Mouse (Mus musculus) macrophage (primary cell): ENCODE measurements around the gene Snx3. TPM values are rescaled to one million over a fixed set of nuclear protein-coding genes. Genes with fewer than 3 reads are reported as not detected.

ENCODE experiments used
- H3K27ac ChIP-seq: fragments of 350-480 bp; formaldehyde crosslinking; 2 replicates; pipeline ENCODE4 v1.9.0; 2021
- H3K36me3 ChIP-seq: fragments of 350-480 bp; formaldehyde crosslinking; 2 replicates; pipeline ENCODE4 v1.9.0; 2021; ENCODE audit errors: inconsistent target
- H3K4me3 ChIP-seq: fragments of 350-480 bp; formaldehyde crosslinking; 2 replicates; pipeline ENCODE4 v1.9.0; 2021; ENCODE audit errors: inconsistent target
- H3K79me2 ChIP-seq: fragments of 350-480 bp; formaldehyde crosslinking; 2 replicates; pipeline ENCODE4 v1.9.0; 2021; ENCODE audit errors: inconsistent target
- WGBS: methylation state at CpG from one replicate; pipeline ENCODE4 v1.1.7; 2026; ENCODE audit warnings: inconsistent platforms; ENCODE audit not compliant: missing documents; 5-methylcytosine and 5-hydroxymethylcytosine counted together
- polyA plus RNA-seq: library from polyadenylated mRNA; stranded (reverse); fragments of 250-400 nt; gene quantifications from 3 replicates; pipeline ENCODE4 v1.2.4, GENCODE M21; 2018; ENCODE audit warnings: inconsistent platforms
- total RNA-seq, 78 experiments: library from RNA; depleted of rRNA; stranded (reverse); fragments of 250-400 nt; gene quantifications; 1 replicate in 9 of 78; 2 replicates in 24 of 78; 3 replicates in 43 of 78; 4 replicates in 2 of 78; pipeline ENCODE4 v1.2.4; 2018; ENCODE audit warnings: inconsistent platforms in 56 of 78

Snx3 gene
- 10 to 100 TPM; 14.0 to 44.0 (median 26.1) TPM for total RNA-seq (2018; cell fraction: chromatin; rRNA removed)
- 100 to 1,000 TPM; 265 to 558 (median 412) TPM for total RNA-seq (2018; cell fraction: cytosol; rRNA removed)
- 100 to 1,000 TPM in 17 of 26 experiments, 10 to 100 TPM in 9; 65.2 to 224 (median 107) TPM for total RNA-seq (2018; cell fraction: nucleus; rRNA removed)
- 364 to 676 TPM (median 673 TPM) in 3 replicates for polyA plus RNA-seq

DNA sequence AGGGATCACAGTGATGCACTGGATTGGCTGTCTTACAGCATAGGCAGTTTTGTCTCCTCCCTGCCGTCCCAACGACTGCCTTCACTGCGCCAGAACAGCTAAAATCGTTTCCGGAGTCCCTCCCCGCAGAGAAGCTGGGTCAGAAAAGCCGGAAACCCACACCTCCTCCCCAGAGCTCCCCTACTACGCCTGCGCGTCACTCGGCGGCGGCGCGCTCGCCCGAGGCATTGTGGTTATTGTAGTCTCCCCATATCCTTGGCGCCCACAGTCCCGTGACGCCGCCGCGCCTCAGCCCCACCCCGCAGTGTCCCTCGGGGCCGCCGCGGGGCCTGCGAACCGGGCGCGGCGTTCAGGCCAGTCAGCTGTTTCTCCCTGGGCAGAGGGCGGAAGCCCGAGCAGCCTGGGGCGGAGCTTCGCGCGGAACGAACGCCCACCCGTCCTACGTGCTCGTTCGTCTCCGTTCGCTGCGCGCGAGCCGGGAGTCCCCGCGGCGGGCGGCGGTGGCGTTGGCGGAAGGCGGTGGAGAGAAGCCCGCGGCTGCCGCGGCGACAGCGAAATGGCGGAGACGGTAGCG is at the start of gene Snx3:
TSS of gene Snx3 (plus strand) at position 256 of the 574 bp plus-strand sequence.
- Histone ChIP-seq H3K27ac (peak within 1 kb of the TSS; percentile 89), H3K4me3 (peak within 1 kb of the TSS; percentile 89), H3K36me3 (no peaks in the 10 kb centered on the region), H3K79me2 (peaks cover 44% of the 10 kb centered on the region)
- under 1% methylated on average over 64 of the region's 68 CpGs for WGBS

DNA sequence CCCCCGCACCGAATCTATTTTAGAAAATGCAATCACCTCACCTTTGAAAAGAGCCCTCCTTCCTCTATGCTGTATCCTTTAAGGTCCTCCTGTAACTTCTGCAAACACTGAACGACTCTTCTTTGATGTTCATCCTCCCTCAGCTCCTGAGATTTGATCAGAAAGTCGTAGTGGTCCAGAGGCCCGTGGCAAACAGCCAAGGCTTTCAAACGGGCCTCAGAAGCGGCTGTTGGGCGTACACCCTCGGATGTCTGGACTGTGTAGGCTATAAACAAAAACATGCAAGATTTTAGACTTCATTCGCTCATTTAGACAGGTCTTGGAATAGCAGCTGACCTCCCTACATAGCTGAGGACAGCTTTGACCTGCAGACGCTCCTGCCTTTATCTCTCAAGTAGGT is 47.6 kb upstream of the Snx3 start:
- Histone ChIP-seq H3K79me2 (no peaks in the 10 kb centered on the region), H3K36me3 (no peaks in the 10 kb centered on the region), H3K4me3 (no peak overlapping the region), H3K27ac (no peak overlapping the region)
- WGBS, result 88% methylated on average over 11 of the region's 11 CpGs

DNA sequence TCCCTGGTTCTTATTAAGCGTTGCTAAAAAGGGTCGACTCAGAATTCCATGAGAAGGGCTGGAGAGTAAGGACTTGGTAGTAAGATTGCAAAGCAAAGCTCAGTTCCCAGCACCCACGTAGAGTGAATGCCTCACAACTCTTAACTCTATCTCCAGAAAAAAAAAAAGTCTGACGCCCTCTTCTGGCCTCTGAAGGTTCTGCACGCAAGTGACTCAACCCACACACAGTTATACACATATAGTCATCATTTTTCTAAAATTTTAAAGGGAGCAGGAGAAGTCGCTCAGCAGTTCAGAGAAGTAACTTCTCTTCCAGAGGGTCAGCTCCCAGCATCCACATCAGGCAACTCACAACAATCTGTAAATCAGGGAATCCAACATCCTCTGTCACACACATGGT is 47.1 kb upstream of the Snx3 start:
- no peak overlapping the region for H3K27ac ChIP-seq
- H3K36me3 ChIP-seq, result no peaks in the 10 kb centered on the region
- no peaks in the 10 kb centered on the region for H3K79me2 ChIP-seq
- H3K4me3 ChIP-seq, result no peak overlapping the region
- WGBS, result 93% methylated on average over 6 of the region's 6 CpGs

DNA sequence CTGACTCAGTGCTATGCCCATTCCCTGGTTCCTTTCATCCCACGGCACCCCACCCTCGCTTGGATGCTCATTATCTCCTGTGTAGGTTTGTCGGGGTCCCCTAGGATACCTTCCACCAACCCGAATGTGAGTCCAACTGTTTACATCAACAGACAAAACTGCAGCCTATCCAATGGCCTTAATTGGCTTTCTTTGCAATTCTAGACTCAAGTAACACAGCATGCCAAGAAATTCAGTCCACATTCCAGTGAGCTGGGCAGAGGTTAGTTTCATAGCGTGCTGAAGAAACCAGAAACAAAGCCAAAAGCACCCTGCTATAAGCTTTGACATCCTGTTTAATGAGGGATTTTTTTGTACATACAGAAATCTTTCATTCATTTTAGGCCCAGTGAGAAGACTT is 45.8 kb upstream of the Snx3 start:
- no peaks in the 10 kb centered on the region for H3K36me3 ChIP-seq
- H3K4me3 ChIP-seq, result no peak overlapping the region
- H3K27ac ChIP-seq, result no peak overlapping the region
- H3K79me2 ChIP-seq, result no peaks in the 10 kb centered on the region
- 98% methylated on average over 5 of the region's 5 CpGs for WGBS

DNA sequence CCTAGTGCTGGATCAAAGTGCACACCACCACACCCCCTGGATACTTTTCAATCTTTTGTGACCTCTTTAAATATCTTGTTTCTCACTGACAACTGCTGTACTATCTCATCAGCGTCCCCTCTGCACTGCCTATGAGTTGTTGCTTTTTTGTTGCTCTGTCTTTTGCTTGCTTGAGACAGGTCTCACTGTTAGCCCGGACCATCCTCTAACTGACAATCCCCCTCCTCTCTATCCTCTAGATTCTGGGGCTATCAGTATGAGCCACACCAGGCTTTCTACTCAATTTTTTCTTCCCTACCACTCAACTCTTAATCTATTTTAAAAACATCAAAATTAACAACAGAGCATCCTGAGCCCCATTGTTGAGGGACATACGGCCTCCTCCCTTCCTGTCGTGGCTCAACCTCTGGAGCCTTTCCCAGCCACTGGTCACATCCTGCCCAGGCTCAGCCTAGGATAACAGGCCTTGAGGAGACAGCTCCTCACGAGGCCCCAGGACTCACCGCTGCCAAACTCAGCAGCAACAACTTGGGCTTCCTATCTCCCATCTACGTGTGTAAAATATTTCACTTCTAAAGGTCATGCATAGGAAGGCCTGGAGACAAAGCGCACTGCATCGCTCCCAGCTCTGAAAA is 44.2 kb upstream of the Snx3 start:
- H3K36me3 ChIP-seq, result no peaks in the 10 kb centered on the region
- H3K79me2 ChIP-seq, result no peaks in the 10 kb centered on the region
- WGBS, result 86% methylated on average over 7 of the region's 9 CpGs
- H3K27ac ChIP-seq, result no peak overlapping the region
- H3K4me3 ChIP-seq, result no peak overlapping the region

DNA sequence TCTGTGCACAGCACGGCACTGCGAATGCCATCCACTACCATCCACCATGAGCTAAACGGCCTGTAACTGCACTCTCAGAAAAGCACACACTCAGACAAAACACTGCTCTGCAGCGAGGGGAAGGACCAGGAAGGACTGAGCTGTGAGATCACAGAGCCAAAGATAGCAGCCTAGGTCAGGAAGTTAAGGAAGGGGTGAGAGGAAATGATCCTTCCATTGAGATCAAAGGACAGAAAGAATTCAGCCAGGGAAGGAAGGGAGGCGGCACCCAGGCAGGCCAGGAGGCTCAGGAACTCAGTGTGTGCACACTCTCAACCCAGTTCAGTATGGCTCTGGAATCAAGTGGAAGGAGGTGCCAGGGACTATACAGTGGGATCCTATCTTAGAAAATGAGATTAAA is 37.6 kb upstream of the Snx3 start:
- no peak overlapping the region for H3K4me3 ChIP-seq
- peak overlapping the region; percentile 42 for H3K27ac ChIP-seq
- 55% methylated on average over 5 of the region's 5 CpGs for WGBS
- H3K79me2 ChIP-seq, result peaks cover 4% of the 10 kb centered on the region; the same call in 1 of the 2 replicates
- H3K36me3 ChIP-seq, result no peaks in the 10 kb centered on the region

DNA sequence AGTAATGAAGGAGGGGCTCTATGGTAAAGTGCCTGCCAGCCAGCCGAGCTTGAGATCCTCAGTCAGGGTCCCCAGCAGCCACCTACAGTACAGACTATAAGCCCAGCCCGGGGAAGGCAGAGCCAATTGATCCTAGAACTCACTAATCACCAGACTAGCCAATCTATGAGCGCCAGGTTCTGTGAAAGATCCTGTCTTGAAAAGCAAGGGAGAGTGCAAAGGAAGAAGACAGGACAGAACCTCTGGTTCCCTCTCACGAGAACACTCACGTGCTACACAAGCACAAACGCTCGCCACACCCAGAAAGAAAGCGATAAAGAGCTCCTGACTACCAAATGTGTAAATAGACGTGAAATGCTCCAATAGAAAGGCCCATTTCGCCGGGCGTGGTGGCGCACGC is 37.0 kb upstream of the Snx3 start:
- no peaks in the 10 kb centered on the region for H3K36me3 ChIP-seq
- H3K4me3 ChIP-seq, result no peak overlapping the region
- WGBS, result 94% methylated on average over 14 of the region's 14 CpGs
- H3K27ac ChIP-seq, result 0 out of 2 replicates have a peak overlapping the region, but pooled peaks have one; percentile 42
- H3K79me2 ChIP-seq, result peaks cover 4% of the 10 kb centered on the region; the same call in 1 of the 2 replicates

DNA sequence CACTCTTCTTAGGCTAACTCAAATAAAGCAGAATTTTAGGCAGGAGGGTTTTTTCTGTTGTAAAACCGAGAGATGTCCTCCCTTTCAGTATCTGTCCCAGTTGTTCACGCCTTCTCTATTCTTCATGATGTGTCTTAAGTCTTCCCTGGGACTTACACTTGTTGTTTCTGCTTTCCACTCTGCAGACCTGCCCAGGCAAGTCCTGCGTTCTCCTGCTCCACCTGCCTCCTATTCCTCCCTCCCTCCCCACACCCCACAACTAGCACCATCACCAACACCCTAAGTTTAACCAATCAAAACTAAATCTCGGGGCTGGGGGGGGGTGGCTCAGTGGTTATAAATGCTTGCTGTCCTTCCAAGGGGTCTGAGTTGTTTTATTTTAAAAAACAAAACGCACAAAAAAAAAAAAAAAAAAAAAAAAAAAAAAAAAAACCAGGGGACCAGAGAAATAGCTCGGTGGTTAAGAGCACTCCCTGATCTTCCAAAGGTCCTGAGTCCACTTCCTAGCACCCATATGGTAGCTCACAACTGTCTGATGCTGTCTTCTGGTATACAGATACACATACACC is 26.8 kb upstream of the Snx3 start:
- WGBS, result 98% methylated on average over 6 of the region's 6 CpGs
- Histone ChIP-seq H3K36me3 (no peaks in the 10 kb centered on the region), H3K79me2 (peaks cover 64% of the 10 kb centered on the region), H3K4me3 (no peak overlapping the region), H3K27ac (no peak overlapping the region)

DNA sequence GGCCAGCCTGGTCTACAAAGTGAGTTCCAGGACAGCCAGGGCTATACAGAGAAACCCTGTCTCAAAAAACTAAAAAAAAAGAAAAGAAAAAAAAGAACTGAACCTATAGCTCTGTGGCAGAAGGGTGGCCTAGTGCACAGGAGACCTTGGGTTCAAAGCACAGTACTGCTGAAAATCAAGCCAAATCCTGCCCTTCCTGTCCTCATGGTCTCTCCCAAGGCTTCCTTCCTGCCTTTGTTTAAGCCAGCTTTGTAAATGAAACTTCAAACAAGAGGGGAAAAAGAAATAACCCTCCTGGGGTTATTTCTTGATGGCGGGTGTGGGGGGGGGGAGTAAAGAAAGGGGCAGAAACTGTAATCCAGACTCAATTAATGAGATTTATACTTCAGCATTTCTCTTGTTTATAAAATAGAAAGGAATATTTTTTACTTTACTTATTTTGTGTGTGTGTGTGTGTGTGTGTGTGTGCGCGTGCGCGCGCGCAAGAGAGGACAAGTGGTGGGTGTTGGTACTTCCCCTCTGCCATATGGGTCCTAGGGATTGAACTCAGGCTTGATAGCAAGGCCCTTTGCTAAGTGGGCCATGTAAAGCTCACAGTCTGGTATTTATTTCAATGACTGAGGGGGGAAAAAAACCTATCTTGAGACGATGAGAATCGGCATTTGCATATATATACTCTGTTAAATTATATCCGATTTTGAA is 24.9 kb upstream of the Snx3 start:
- Histone ChIP-seq H3K4me3 (no peak overlapping the region), H3K36me3 (no peaks in the 10 kb centered on the region), H3K79me2 (peaks cover 57% of the 10 kb centered on the region), H3K27ac (no peak overlapping the region)
- 93% methylated on average over 10 of the region's 10 CpGs for WGBS

DNA sequence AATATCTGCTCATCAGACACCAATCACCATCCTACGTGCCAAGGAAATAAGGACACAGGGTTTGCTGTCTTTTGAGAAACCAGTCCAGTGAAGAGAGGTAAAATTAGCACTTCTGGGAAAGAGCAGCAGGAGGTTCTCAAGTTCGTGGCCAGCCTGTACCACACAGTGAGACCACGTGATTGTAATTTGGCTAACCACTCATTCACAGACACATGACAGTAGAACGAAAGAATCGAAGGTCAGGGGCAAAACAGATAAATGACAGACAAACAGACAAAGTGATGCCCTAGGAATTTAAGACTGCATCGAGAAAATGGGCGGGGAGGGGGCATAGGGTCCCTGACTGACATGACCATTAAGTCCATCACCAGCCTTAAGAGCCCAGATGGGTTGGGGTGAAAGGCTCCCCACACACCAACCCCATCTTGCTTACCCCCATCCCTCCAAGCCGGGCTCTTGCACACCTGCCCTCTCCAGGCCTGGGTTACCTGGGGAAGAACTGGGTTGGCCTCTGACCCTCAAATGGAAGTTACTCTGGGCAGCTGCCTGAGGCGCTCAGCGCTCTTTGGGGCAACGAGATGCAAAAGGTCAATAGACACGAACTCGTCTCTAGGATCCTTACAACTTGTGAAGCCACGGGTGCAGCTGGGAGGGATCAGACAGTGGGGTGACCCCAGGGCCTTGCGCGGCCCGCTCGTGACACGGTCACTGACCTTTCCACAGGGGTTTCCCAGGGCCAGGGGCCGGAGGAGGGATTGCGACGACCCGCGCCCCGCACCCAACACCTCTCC is 24.1 kb upstream of the Snx3 start:
- Histone ChIP-seq H3K27ac (peak overlapping the region; percentile 73), H3K79me2 (peaks cover 51% of the 10 kb centered on the region), H3K4me3 (peak overlapping the region; percentile 92), H3K36me3 (no peaks in the 10 kb centered on the region)
- 16% methylated on average over 25 of the region's 25 CpGs for WGBS

DNA sequence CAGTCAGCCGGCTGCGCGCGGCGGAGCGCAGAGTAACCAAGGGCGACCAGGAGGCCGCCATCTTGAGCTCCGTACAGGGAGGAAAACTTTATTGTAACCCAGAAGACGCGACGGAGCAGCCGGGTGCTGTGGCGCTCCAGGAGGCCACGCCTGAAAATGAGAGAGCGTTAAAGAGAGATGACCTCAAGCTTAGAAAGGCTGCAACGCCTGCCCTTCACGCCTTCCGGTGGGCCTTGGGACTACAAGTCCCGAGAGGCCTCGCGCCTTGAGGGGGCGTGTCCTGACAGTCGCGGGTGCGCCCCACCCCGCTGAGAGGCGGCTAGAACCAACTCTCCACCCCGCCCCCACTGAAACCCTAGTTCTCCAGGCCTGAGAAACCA is 23.5 kb upstream of the Snx3 start, which contains the start of gene Afg1l:
TSS of gene Afg1l (minus strand) at position 225 of the 380 bp plus-strand sequence.
- under 1% methylated on average over 29 of the region's 29 CpGs for WGBS
- peaks cover 45% of the 10 kb centered on the region for H3K79me2 ChIP-seq

DNA sequence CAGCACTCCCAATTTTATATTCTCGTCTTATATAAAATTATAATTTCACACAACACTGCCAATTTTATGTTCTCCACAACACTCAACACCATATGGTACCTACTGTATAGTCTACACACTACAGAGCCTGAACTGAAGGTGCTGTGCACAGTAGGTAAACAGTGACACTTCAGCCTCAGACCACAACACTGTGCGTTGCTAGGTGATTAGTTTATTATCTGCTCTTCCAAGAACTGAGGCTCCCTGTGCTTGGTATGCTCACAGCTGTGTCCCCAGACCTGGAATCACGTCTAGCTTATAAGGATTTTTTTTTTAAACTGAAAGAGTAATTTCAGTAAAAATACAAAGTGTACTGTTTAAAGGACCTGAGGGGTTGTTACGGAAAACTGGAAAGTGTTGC is 21.1 kb upstream of the Snx3 start:
- H3K79me2 ChIP-seq, result peaks cover 21% of the 10 kb centered on the region
- no peak overlapping the region for H3K4me3 ChIP-seq
- 84% methylated on average over 4 of the region's 4 CpGs for WGBS
- no peaks in the 10 kb centered on the region for H3K36me3 ChIP-seq
- H3K27ac ChIP-seq, result no peak overlapping the region

More for the DNA sequence above, 23.5 kb upstream of the Snx3 start, which contains the start of gene Afg1l:
- H3K36me3 ChIP-seq, result no peaks in the 10 kb centered on the region
- H3K27ac ChIP-seq, result peak within 1 kb of the TSS; percentile 73
- peak within 1 kb of the TSS; percentile 92 for H3K4me3 ChIP-seq

DNA sequence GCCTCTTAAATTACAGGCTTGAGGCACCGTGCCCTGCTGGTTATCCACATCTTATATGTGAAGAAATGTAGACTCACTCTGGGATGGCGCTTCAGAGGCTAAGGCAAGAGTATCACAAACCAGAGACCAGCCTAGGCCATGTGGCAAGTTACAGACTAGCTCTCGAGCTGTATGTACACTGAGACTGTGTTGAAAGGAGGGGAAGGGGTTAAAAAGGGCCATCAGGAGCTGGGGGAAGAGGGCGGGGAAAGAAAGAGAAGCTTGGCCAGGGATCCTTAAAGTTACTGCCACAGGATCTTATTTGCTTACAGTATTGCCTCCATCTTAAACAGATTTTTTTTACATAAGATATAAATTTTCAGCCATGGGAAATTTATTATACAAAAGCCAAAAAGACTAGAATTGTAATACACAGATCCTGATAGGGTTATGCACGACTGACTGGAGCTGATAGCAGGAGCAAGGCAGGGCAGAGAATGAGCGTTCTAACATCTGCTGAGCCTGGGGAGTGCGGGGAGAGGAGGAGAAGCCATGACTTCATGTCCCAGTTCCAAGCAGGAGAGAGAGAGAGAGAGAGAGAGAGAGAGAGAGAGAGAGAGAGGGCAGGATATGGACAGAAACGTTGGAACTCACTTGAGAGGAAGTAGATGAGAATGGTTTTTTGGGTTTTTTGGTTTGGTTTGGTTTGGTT is 13.1 kb upstream of the Snx3 start:
- Histone ChIP-seq H3K79me2 (no peaks in the 10 kb centered on the region), H3K36me3 (no peaks in the 10 kb centered on the region), H3K4me3 (no peak overlapping the region), H3K27ac (no peak overlapping the region)
- 73% methylated on average over 8 of the region's 8 CpGs for WGBS
